Mouse (Mus musculus) kidney, embryonic 16.5 days (tissue): ENCODE measurements at regions not wholly inside any gene's neighbourhood (a gene's known extent, or its start where the extent isn't known, plus 50 kb on each side); places are given as distances from the start of the nearest gene placed in this dataset.

ENCODE experiments used
- ATAC-seq: fragments of 200-750 bp; cut with Nextera tagmentation; 2 replicates; pipeline ENCODE4 v1.8.0; 2017; ENCODE audit warnings: moderate TSS enrichment; ENCODE audit not compliant: low FRiP score, low TSS enrichment
- H3K27ac ChIP-seq: fragments of 300-500 bp; sonication (generic); 2 replicates; pipeline ENCODE4 v1.5.1; 2014; ENCODE audit warnings: low read length
- H3K27me3 ChIP-seq: fragments of 300-500 bp; sonication (generic); 2 replicates; pipeline ENCODE4 v1.6.1; 2014; ENCODE audit warnings: low read length, control low read depth, mixed read lengths; ENCODE audit not compliant: insufficient read depth
- H3K36me3 ChIP-seq: fragments of 300-500 bp; sonication (generic); 2 replicates; pipeline ENCODE4 v1.6.1; 2014; ENCODE audit warnings: low read length, control low read depth, mixed read lengths; ENCODE audit not compliant: insufficient read depth
- H3K4me1 ChIP-seq: fragments of 300-500 bp; sonication (generic); 2 replicates; pipeline ENCODE4 v1.6.1; 2014; ENCODE audit warnings: low read length, control low read depth, mixed read lengths; ENCODE audit not compliant: insufficient read depth
- H3K4me2 ChIP-seq: fragments of 300-500 bp; sonication (generic); replicated peaks from 2 replicates; pipeline ENCODE4 v1.6.1; 2014; ENCODE audit warnings: low read depth, low read length
- H3K4me3 ChIP-seq: fragments of 300-500 bp; sonication (generic); 2 replicates; pipeline ENCODE4 v1.5.1; 2014; ENCODE audit warnings: mild to moderate bottlenecking, low read length
- H3K9ac ChIP-seq: fragments of 300-500 bp; sonication (generic); replicated peaks from 2 replicates; pipeline ENCODE4 v1.6.1; 2014; ENCODE audit warnings: low read length
- H3K9me3 ChIP-seq: fragments of 300-500 bp; sonication (generic); 2 replicates; pipeline ENCODE4 v1.6.1; 2016; ENCODE audit warnings: low read length, control low read depth
- WGBS: fragments of 180-500 bp; shearing (Covaris S2); extraction: QIAGEN DNeasy Blood & Tissue Kit; methylation state at CpG from one replicate; pipeline ENCODE4 v1.1.7; 2014; 5-methylcytosine and 5-hydroxymethylcytosine counted together

DNA sequence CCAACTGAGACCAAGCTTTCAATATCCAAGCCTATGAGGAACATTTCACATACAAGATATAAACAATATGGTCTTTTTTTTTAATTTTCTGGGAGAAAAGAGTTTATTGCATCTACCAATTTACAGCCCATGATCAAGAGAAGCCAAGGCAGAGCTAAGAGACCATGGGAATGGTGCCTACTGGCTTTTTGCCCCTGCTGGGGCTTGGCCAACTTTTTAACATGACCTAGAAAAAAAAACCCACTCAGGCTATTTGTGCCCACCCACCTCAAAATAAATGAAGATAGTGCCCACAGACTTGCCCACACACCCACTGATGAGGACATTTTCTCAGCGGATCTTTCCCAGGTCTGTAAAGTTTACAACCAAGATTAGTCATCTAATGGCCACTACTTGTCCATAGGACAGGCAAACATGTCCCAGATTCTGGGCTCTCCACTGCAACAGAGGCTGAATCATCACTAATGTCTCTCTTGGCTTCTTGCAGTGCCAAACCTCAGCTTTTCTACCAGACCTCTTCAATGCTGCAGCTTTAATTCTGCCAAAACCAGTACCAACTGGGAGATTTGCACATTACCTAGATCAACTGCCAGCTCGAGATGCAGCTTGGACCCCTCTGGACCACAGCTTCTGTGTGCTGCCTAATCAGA is 79.6 kb upstream of the Tmc3 start:
- no peaks in the 10 kb centered on the region for H3K9me3 ChIP-seq
- H3K4me1 ChIP-seq, result no peaks in the 10 kb centered on the region
- H3K4me2 ChIP-seq, result no peak overlapping the region
- no peaks in the 10 kb centered on the region for H3K36me3 ChIP-seq
- no peaks in the 10 kb centered on the region for H3K27me3 ChIP-seq
- H3K27ac ChIP-seq, result no peak overlapping the region
- no peak overlapping the region for H3K4me3 ChIP-seq
- WGBS, result 73% methylated on average over 2 of the region's 2 CpGs
- ATAC-seq, result no peak
- no peak overlapping the region for H3K9ac ChIP-seq

DNA sequence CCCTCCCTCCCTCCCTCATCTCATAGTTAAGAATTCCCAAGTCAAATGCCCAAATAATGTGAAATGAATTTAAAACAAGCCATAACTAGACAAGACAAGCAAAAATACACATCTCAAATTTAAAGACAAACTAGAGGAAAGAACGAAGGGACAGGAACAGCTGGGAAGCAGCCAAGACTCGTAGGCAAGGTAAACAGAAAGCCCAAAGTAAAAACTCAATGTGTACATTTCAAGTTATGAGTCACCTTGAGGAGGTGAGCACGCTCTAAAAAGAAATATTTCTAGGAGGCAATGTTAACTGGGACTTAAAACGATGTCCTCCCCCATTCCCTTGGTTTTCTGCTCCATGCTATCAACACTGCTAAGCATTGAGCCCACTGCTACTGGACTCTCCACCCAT is 68.4 kb upstream of the Tmc3 start:
- H3K4me1 ChIP-seq, result no peaks in the 10 kb centered on the region; the same call in 1 of the 2 replicates
- H3K9ac ChIP-seq, result no peak overlapping the region
- H3K27ac ChIP-seq, result no peak overlapping the region
- no peaks in the 10 kb centered on the region for H3K27me3 ChIP-seq
- no peak for ATAC-seq
- no peaks in the 10 kb centered on the region for H3K9me3 ChIP-seq
- H3K4me3 ChIP-seq, result no peak overlapping the region
- no peaks in the 10 kb centered on the region for H3K36me3 ChIP-seq
- 54% methylated on average over 4 of the region's 4 CpGs for WGBS
- no peak overlapping the region for H3K4me2 ChIP-seq

DNA sequence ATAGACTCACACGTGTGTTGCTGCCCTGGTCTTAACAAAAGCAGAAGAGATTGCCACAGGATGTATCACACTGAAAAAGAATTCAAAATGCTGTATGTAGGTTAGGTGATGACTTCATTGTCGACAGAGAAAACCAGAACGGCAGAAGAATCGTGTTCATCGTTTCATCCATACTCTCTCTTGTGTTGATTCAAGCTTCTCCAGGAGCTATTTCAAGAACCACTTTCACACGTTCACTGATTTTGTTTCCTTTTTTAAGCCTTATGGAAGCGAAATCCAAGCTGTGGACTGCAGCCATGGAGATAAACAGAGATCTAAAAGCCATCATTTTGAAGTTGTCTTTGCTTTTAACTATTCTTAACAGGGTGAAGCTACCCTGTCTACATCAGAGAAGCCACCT is 63.2 kb upstream of the Tmc3 start:
- Histone ChIP-seq H3K27me3 (no peaks in the 10 kb centered on the region), H3K27ac (no peak overlapping the region), H3K9ac (no peak overlapping the region), H3K9me3 (no peaks in the 10 kb centered on the region), H3K4me3 (no peak overlapping the region), H3K4me2 (no peak overlapping the region), H3K4me1 (no peaks in the 10 kb centered on the region), H3K36me3 (no peaks in the 10 kb centered on the region)
- WGBS, result 86% methylated on average over 7 of the region's 7 CpGs
- ATAC-seq, result no peak
